Mouse (Mus musculus): ENCODE measurements around the gene Lat. TPM values are rescaled to one million over a fixed set of nuclear protein-coding genes. Genes with fewer than 3 reads are reported as not detected.
"Not testable (repeated sequence)": the region's sequence is repeated elsewhere in the genome, so short reads cannot be mapped to it uniquely, and the experiment has no call there.

The Lat gene
- 1.6 and 2.6 TPM in 2 replicates for polyA plus RNA-seq (2016; fragmentation: Nextera tagmentation; extraction: Ambion mirVana)

- 90% methylated on average over 13 of the region's 13 CpGs for WGBS
- Histone ChIP-seq H3K4me1 (no peaks in the 10 kb centered on the region), H3K36me3 (peaks cover 72% of the 10 kb centered on the region), H3K9me3 (replicated peaks) (no peaks in the 10 kb centered on the region), H3K4me3 (0 out of 2 replicates have a peak within 1 kb of the TSS, but pooled peaks have one; percentile 7), H3K27ac (replicated peaks) (no peak within 1 kb of the TSS), H3K27me3 (ENCODE audit: low read depth, poor library complexity, severe bottlenecking) (no peaks in the 10 kb centered on the region)
- DNase-seq (ENCODE audit: low spot score) = no peak
Observed at GRCm38 (mm10) chr7:126369393-126369792, at the start of gene Lat. Lat (minus strand) TSS chr7:126369570.

GRCm38 (mm10) chr7:126418496-126418895, 49.1 kb upstream of the Lat start:
- Histone ChIP-seq H3K4me3 (no peak overlapping the region), H3K9me3 (replicated peaks) (no peaks in the 10 kb centered on the region), H3K27ac (replicated peaks) (no peak overlapping the region), H3K27me3 (ENCODE audit: low read depth, poor library complexity, severe bottlenecking) (peaks cover 33% of the 10 kb centered on the region), H3K36me3 (no peaks in the 10 kb centered on the region), H3K4me1 (peaks cover 19% of the 10 kb centered on the region)
- 75% methylated on average over 3 of the region's 3 CpGs for WGBS
- DNase-seq (ENCODE audit: low spot score) = no peak

- no peaks in the 10 kb centered on the region for H3K36me3 ChIP-seq
- DNase-seq (ENCODE audit: low spot score) = no peak
- peaks cover 42% of the 10 kb centered on the region for H3K27me3 ChIP-seq (ENCODE audit: low read depth, poor library complexity, severe bottlenecking)
- H3K9me3 ChIP-seq (replicated peaks) = no peaks in the 10 kb centered on the region
- 82% methylated on average over 4 of the region's 4 CpGs for WGBS
- peaks cover 19% of the 10 kb centered on the region for H3K4me1 ChIP-seq
- H3K27ac ChIP-seq (replicated peaks) = peak overlapping the region; percentile 67
- H3K4me3 ChIP-seq = no peak overlapping the region; the same call in 1 of the 2 replicates
Observed at GRCm38 (mm10) chr7:126417606-126418005, 48.2 kb upstream of the Lat start.

GRCm38 (mm10) chr7:126417045-126417444, 47.7 kb upstream of the Lat start:
- Histone ChIP-seq H3K27me3 (ENCODE audit: low read depth, poor library complexity, severe bottlenecking) (peaks cover 42% of the 10 kb centered on the region), H3K27ac (replicated peaks) (peak overlapping the region; percentile 67), H3K4me1 (peaks cover 19% of the 10 kb centered on the region), H3K4me3 (no peak overlapping the region), H3K9me3 (replicated peaks) (no peaks in the 10 kb centered on the region), H3K36me3 (no peaks in the 10 kb centered on the region)
- WGBS = 11% methylated on average over 8 of the region's 8 CpGs
- DNase-seq (ENCODE audit: low spot score) = peak; percentile 39

GRCm38 (mm10) chr7:126416615-126417014, 47.2 kb upstream of the Lat start:
- H3K36me3 ChIP-seq = no peaks in the 10 kb centered on the region
- peaks cover 19% of the 10 kb centered on the region for H3K4me1 ChIP-seq
- peaks cover 42% of the 10 kb centered on the region for H3K27me3 ChIP-seq (ENCODE audit: low read depth, poor library complexity, severe bottlenecking)
- H3K9me3 ChIP-seq (replicated peaks) = no peaks in the 10 kb centered on the region
- DNase-seq (ENCODE audit: low spot score) = no peak
- H3K4me3 ChIP-seq = no peak overlapping the region
- H3K27ac ChIP-seq (replicated peaks) = peak overlapping the region; percentile 67
- 46% methylated on average over 2 of the region's 2 CpGs for WGBS

- Histone ChIP-seq H3K4me1 (peaks cover 19% of the 10 kb centered on the region), H3K27me3 (ENCODE audit: low read depth, poor library complexity, severe bottlenecking) (peaks cover 42% of the 10 kb centered on the region), H3K36me3 (no peaks in the 10 kb centered on the region), H3K4me3 (no peak within 1 kb of the TSS), H3K9me3 (replicated peaks) (no peaks in the 10 kb centered on the region), H3K27ac (replicated peaks) (no peak within 1 kb of the TSS)
- WGBS = 93% methylated on average over 6 of the region's 6 CpGs
- DNase-seq (ENCODE audit: low spot score) = no peak
Observed at GRCm38 (mm10) chr7:126414725-126415124, 45.4 kb upstream of the Lat start, which contains the start of gene Cd19. Cd19 (minus strand) TSS chr7:126414889.

- Histone ChIP-seq H3K4me3 (no peak overlapping the region), H3K27me3 (ENCODE audit: low read depth, poor library complexity, severe bottlenecking) (peaks cover 32% of the 10 kb centered on the region), H3K36me3 (no peaks in the 10 kb centered on the region), H3K9me3 (replicated peaks) (no peaks in the 10 kb centered on the region), H3K4me1 (peaks cover under 1% of the 10 kb centered on the region; the same call in 1 of the 2 replicates), H3K27ac (replicated peaks) (no peak overlapping the region)
- 88% methylated on average over 4 of the region's 4 CpGs for WGBS
- no peak for DNase-seq (ENCODE audit: low spot score)
Observed at GRCm38 (mm10) chr7:126411061-126411460, 41.7 kb upstream of the Lat start.

- 85% methylated on average over 2 of the region's 2 CpGs for WGBS
- no peaks in the 10 kb centered on the region for H3K9me3 ChIP-seq (replicated peaks)
- no peak overlapping the region for H3K27ac ChIP-seq (replicated peaks)
- no peaks in the 10 kb centered on the region for H3K36me3 ChIP-seq
- no peak overlapping the region for H3K4me3 ChIP-seq
- DNase-seq (ENCODE audit: low spot score) = no peak
- H3K4me1 ChIP-seq = no peaks in the 10 kb centered on the region; the same call in 1 of the 2 replicates
- peaks cover 11% of the 10 kb centered on the region; the same call in 1 of the 2 replicates for H3K27me3 ChIP-seq (ENCODE audit: low read depth, poor library complexity, severe bottlenecking)
Observed at GRCm38 (mm10) chr7:126408686-126409085, 39.3 kb upstream of the Lat start.

GRCm38 (mm10) chr7:126402518-126402917, 33.1 kb upstream of the Lat start:
- 86% methylated on average over 8 of the region's 8 CpGs for WGBS
- H3K4me3 ChIP-seq; H3K36me3 ChIP-seq; H3K9me3 ChIP-seq (replicated peaks); DNase-seq (ENCODE audit: low spot score); H3K27me3 ChIP-seq (ENCODE audit: low read depth, poor library complexity, severe bottlenecking); H3K4me1 ChIP-seq; H3K27ac ChIP-seq (replicated peaks): not testable (repeated sequence)

- Histone ChIP-seq H3K4me1 (peaks cover 21% of the 10 kb centered on the region), H3K27ac (replicated peaks) (no peak overlapping the region), H3K36me3 (no peaks in the 10 kb centered on the region), H3K4me3 (no peak overlapping the region), H3K9me3 (replicated peaks) (no peaks in the 10 kb centered on the region), H3K27me3 (ENCODE audit: low read depth, poor library complexity, severe bottlenecking) (no peaks in the 10 kb centered on the region)
- WGBS = 11% methylated on average over 5 of the region's 5 CpGs
- peak; percentile 81 for DNase-seq (ENCODE audit: low spot score)
Observed at GRCm38 (mm10) chr7:126399548-126399947, 30.2 kb upstream of the Lat start.

GRCm38 (mm10) chr7:126397822-126398221, 28.5 kb upstream of the Lat start:
- DNase-seq (ENCODE audit: low spot score) = no peak
- 96% methylated on average over 4 of the region's 4 CpGs for WGBS
- H3K4me1 ChIP-seq = peaks cover 21% of the 10 kb centered on the region

GRCm38 (mm10) chr7:126397221-126397620, 27.9 kb upstream of the Lat start:
- no peak for DNase-seq (ENCODE audit: low spot score)
- Histone ChIP-seq H3K36me3 (0 out of 2 replicates have a peak, but pooled peaks cover 6% of the 10 kb centered on the region), H3K4me1 (peaks cover 21% of the 10 kb centered on the region), H3K4me3 (peak overlapping the region; percentile 88), H3K9me3 (replicated peaks) (no peaks in the 10 kb centered on the region), H3K27ac (replicated peaks) (peak overlapping the region; percentile 50), H3K27me3 (ENCODE audit: low read depth, poor library complexity, severe bottlenecking) (no peaks in the 10 kb centered on the region)
- 62% methylated on average over 6 of the region's 6 CpGs for WGBS

More at GRCm38 (mm10) chr7:126397822-126398221, 28.5 kb upstream of the Lat start:
- Histone ChIP-seq H3K27me3 (ENCODE audit: low read depth, poor library complexity, severe bottlenecking) (no peaks in the 10 kb centered on the region), H3K27ac (replicated peaks) (no peak overlapping the region), H3K36me3 (0 out of 2 replicates have a peak, but pooled peaks cover 6% of the 10 kb centered on the region), H3K4me3 (no peak overlapping the region), H3K9me3 (replicated peaks) (no peaks in the 10 kb centered on the region)

- H3K27me3 ChIP-seq (ENCODE audit: low read depth, poor library complexity, severe bottlenecking) = no peaks in the 10 kb centered on the region
- peak; percentile 93 for DNase-seq (ENCODE audit: low spot score)
- H3K4me3 ChIP-seq = peak within 1 kb of the TSS; percentile 88
- peak within 1 kb of the TSS; percentile 83 for H3K27ac ChIP-seq (replicated peaks)
- peaks cover 10% of the 10 kb centered on the region for H3K36me3 ChIP-seq
- peaks cover 21% of the 10 kb centered on the region for H3K4me1 ChIP-seq
- under 1% methylated on average over 59 of the region's 59 CpGs for WGBS
- H3K9me3 ChIP-seq (replicated peaks) = no peaks in the 10 kb centered on the region
Observed at GRCm38 (mm10) chr7:126396298-126397119, 27.1 kb upstream of the Lat start, which contains the start of gene Nfatc2ip. Nfatc2ip (minus strand) TSS chr7:126396737.

Data from midbrain, embryonic 10.5 days (tissue).